10 mouse cellular contexts compared by ENCODE assay signal in genomic region chr7:31114646-31115045, GRCm38 (mm10). TPM values are rescaled to one million over a fixed set of nuclear protein-coding genes. Genes with fewer than 3 reads are reported as not detected.
DNase-seq lines count a peak whose midpoint lies in the region; ATAC-seq and TF ChIP-seq lines count a peak whose summit lies in the region.
"Had no signal": no experiment of that assay in that cellular context is flagged by ENCODE, and none has a peak within 500 bp of the region (broad histone marks: within the 10 kb centered on the region; RNA-seq: fewer than 3 reads in every experiment).

No protein-coding gene starts in this region.

- no peaks in the 10 kb centered on the region for H3K27me3 ChIP-seq in intestine, embryonic 15.5 days (replicated peaks)
- H3K27me3 ChIP-seq: Patski had no signal

- 47% methylated on average over 10 of the region's 10 CpGs for WGBS in intestine, embryonic 15.5 days
- WGBS in olfactory bulb, adult 2 months, result 83% methylated on average over 10 of the region's 10 CpGs

- no peaks in the 10 kb centered on the region for H3K9me3 ChIP-seq in intestine, embryonic 15.5 days

- H3K9ac ChIP-seq in intestine, embryonic 15.5 days, result peak overlapping the region; percentile 45

- H3K36me3 ChIP-seq in intestine, embryonic 15.5 days, result no peaks in the 10 kb centered on the region

- no peak overlapping the region for H3K4me3 ChIP-seq in layer of hippocampus, adult 2 months
- peak overlapping the region; percentile 35 for H3K4me3 ChIP-seq in intestine, embryonic 15.5 days (replicated peaks)
- no peak overlapping the region for H3K4me3 ChIP-seq in olfactory bulb, adult 2 months (ENCODE audit: insufficient read depth, low read depth, low read length)

- no peak for DNase-seq in layer of hippocampus, adult 2 months (ENCODE audit: low spot score in 2 of 2)
- no peak for DNase-seq in layer of hippocampus, adult 18-20 months (ENCODE audit: low spot score in 2 of 2)
- peak; percentile 72 to 90 for DNase-seq in kidney, postnatal 25 days
- no peak for DNase-seq in cerebellum, adult 9-11 months
- no peak for DNase-seq in right cerebral cortex, postnatal 36 days (ENCODE audit: low spot score in 2 of 2)
- DNase-seq in ovary, postnatal 10 days (ENCODE audit: low spot score), result no peak
- DNase-seq: heart, postnatal 4 days had no signal

- peak overlapping the region; percentile 56 for H3K4me2 ChIP-seq in intestine, embryonic 15.5 days (replicated peaks)

- TF ChIP-seq POLR2A in olfactory bulb, adult 2 months (IDR thresholded peaks at IDR 0.05; ENCODE audit: insufficient read depth, low read depth, low read length), result no peak

- peak; percentile 63 for ATAC-seq in intestine, embryonic 15.5 days
- ATAC-seq: Patski had no signal

- H3K27ac ChIP-seq in layer of hippocampus, adult 2 months, result no peak overlapping the region; the same call in 1 of the 2 replicates
- peak overlapping the region; percentile 66; the same call in 1 of the 2 replicates for H3K27ac ChIP-seq in intestine, embryonic 15.5 days
- no peak overlapping the region for H3K27ac ChIP-seq in olfactory bulb, adult 2 months (ENCODE audit: insufficient read depth, low read depth, low read length)

- TF ChIP-seq CTCF in layer of hippocampus, adult 2 months (conservative IDR thresholded peaks at IDR 0.05), result peak; percentile 34; the same call in 1 of the 2 replicates
- TF ChIP-seq CTCF in olfactory bulb, adult 2 months (IDR thresholded peaks at IDR 0.05; ENCODE audit: insufficient read depth, low read depth, low read length), result 0 out of 2 replicates have a peak, but pooled peaks have one; percentile 20

- peaks cover 15% of the 10 kb centered on the region; the same call in 1 of the 2 replicates for H3K4me1 ChIP-seq in intestine, embryonic 15.5 days (replicated peaks)
- H3K4me1 ChIP-seq in olfactory bulb, adult 2 months (ENCODE audit: control insufficient read depth, insufficient read depth, low read length), result peaks cover 11% of the 10 kb centered on the region

RNA-seq across cellular contexts. Expression of gene Hpn, which starts 0.4 kb away (rescaled TPM):
- total RNA-seq in layer of hippocampus, adult 2 months (2021), result 1 to 10 TPM; 2.9 to 7.1 TPM
- total RNA-seq in layer of hippocampus, adult 18-20 months (2021), result 1 to 10 TPM; 4.3 to 7.0 TPM
- 37.9 and 47.0 TPM in 2 replicates for polyA plus RNA-seq in intestine, embryonic 15.5 days (2015; fragmentation: Nextera tagmentation; extraction: Ambion mirVana)
- not detected in 2 replicates for polyA plus RNA-seq in olfactory bulb, adult 2 months (2012; ENCODE audit: insufficient read depth, insufficient read length, low replicate concordance, missing spikeins)

RNA-seq across cellular contexts. Expression of gene Scn1b, which starts 12.2 kb away (rescaled TPM):
- total RNA-seq in layer of hippocampus, adult 2 months (2021), result 100 to 1,000 TPM; 585 to 611 TPM
- 100 to 1,000 TPM; 669 to 714 TPM for total RNA-seq in layer of hippocampus, adult 18-20 months (2021)
- polyA plus RNA-seq in intestine, embryonic 15.5 days (2015; fragmentation: Nextera tagmentation; extraction: Ambion mirVana), result 1.6 and 1.8 TPM in 2 replicates
- polyA plus RNA-seq in olfactory bulb, adult 2 months (2012; ENCODE audit: insufficient read depth, insufficient read length, low replicate concordance, missing spikeins), result not detected in 2 replicates

RNA-seq across cellular contexts. Expression of gene Fxyd3, which starts 38.1 kb away (rescaled TPM):
- total RNA-seq in layer of hippocampus, adult 2 months (2021), result 1 to 10 TPM in 1 of 2 experiments, not detected in 1; 1.7 TPM
- total RNA-seq in layer of hippocampus, adult 18-20 months (2021), result under 1 TPM; 0.58 to 0.92 TPM
- polyA plus RNA-seq in intestine, embryonic 15.5 days (2015; fragmentation: Nextera tagmentation; extraction: Ambion mirVana), result 70.8 and 77.4 TPM in 2 replicates
- polyA plus RNA-seq in olfactory bulb, adult 2 months (2012; ENCODE audit: insufficient read depth, insufficient read length, low replicate concordance, missing spikeins), result not detected in 2 replicates
- polyA plus RNA-seq: Patski had no signal

RNA-seq across cellular contexts. Expression of gene Gramd1a, which starts 41.0 kb away (rescaled TPM):
- 100 to 1,000 TPM; 118 to 124 TPM for total RNA-seq in layer of hippocampus, adult 2 months (2021)
- total RNA-seq in layer of hippocampus, adult 18-20 months (2021), result 100 to 1,000 TPM; 108 to 115 TPM
- polyA plus RNA-seq in intestine, embryonic 15.5 days (2015; fragmentation: Nextera tagmentation; extraction: Ambion mirVana), result 41.6 and 44.2 TPM in 2 replicates
- polyA plus RNA-seq in olfactory bulb, adult 2 months (2012; ENCODE audit: insufficient read depth, insufficient read length, low replicate concordance, missing spikeins), result not detected in 2 replicates

RNA-seq across cellular contexts. Expression of gene Lgi4, which starts 55.5 kb away (rescaled TPM):
- 10 to 100 TPM; 37.9 to 41.9 TPM for total RNA-seq in layer of hippocampus, adult 2 months (2021)
- total RNA-seq in layer of hippocampus, adult 18-20 months (2021), result 10 to 100 TPM; 37.9 to 40.4 TPM
- polyA plus RNA-seq in intestine, embryonic 15.5 days (2015; fragmentation: Nextera tagmentation; extraction: Ambion mirVana), result 1.5 TPM in 2 replicates
- not detected in 2 replicates for polyA plus RNA-seq in olfactory bulb, adult 2 months (2012; ENCODE audit: insufficient read depth, insufficient read length, low replicate concordance, missing spikeins)

Comparison
In these comparisons a context has a peak if more than half of its experiments do, and no peak if none do; other contexts are left out.
1. DNase-seq: peak in kidney, postnatal 25 days (2 of 2); none in layer of hippocampus, adult 2 months (0 of 2), layer of hippocampus, adult 18-20 months (0 of 2), cerebellum, adult 9-11 months (single experiment), right cerebral cortex, postnatal 36 days (0 of 2) and ovary, postnatal 10 days (single experiment).